Mouse (Mus musculus): ENCODE measurements at regions not wholly inside any gene's neighbourhood (a gene's known extent, or its start where the extent isn't known, plus 50 kb on each side); places are given as distances from the start of the nearest gene placed in this dataset.

DNA sequence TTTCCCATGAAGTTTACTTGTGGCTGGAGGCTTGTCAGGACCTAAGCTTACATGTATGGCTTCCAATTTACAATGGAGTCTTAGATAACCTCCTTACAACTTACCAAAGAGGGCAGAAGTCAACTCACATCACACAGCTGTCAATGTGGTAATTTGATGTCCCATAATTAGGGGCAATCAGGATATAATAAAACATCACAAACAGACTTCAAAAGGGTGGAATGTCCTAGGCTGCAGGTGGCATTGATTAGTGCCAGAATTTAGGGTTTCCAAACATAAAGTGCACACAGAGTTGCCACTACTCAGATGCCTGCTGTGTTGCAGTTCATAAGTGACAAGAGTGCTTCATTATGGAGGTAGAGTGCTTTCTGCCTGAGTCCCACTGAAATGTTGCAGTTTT, 227.9 kb downstream of the Rnd3 start:
- DNase-seq, result no peak

GRCm38 (mm10) chr2:50916323-50917221, 232.3 kb downstream of the Rnd3 start:
- no peak for DNase-seq

DNA sequence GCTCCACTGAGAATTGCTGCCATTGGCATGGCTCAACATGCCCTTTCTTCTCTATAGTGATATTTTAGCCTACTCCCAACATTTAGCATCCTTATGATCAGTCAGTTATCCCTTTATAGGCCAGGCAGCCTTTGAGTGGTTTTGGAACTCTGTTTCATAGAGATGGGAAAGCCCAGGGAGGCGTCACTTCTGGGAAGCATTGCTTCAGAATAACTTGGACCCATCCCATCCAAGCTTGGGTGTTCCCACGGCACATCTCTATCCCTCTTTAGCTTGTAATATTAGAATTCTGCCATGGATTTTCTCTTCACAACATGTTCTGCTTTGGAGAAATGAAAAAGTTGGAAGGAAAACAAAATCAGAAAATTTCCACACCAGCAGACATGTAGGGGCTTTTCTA, 233.8 kb downstream of the Rnd3 start:
- DNase-seq, result no peak

GRCm38 (mm10) chr2:50914176-50914575, 234.7 kb downstream of the Rnd3 start:
- no peak for DNase-seq

- no peak for DNase-seq
Observed at GRCm38 (mm10) chr2:50908762-50909161, 240.1 kb downstream of the Rnd3 start.

DNA sequence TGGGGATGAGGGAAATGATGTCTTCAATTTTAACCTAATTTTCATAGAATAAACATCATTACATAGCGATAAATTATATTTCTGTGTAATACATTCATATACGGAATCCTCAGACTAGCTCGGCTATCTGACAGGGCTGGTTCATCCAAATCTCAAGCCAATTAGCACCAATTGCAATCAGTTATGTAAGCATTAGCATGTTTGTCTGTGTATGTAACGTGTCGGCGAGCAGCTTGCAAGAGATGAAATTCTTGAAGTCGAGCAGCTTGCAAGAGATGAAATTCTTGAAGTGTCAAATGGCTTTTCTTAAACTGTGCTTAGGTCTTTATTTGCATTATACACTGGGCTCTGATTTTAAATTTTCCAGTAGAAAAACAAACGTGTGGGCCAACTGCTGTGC, 246.2 kb downstream of the Rnd3 start:
- DNase-seq, result no peak

- no peak for DNase-seq
Observed at GRCm38 (mm10) chr2:50902220-50902619, 246.7 kb downstream of the Rnd3 start.

- no peak for DNase-seq
Observed at GRCm38 (mm10) chr2:50888992-50889391, 259.9 kb downstream of the Rnd3 start.

DNA sequence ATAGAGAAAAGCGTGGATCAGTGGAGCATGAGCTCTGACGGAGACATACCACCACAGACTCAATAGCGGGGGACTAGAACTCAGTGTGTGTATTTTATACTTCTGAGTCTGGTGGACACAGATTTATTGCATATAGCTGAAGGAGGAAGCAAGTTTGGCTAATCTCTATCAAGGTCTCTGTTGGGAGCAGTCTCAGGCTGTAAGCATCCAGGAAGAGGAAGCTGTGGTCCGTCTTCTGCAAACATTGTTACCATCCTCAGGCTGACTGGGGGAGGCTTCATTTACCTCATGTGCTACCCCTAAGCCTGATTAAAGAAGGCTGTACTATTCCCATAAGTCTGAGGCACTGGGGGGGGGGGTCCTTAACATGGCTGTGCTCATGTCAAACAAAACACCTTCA, 261.0 kb downstream of the Rnd3 start:
- DNase-seq, result no peak

- no peak for DNase-seq
Observed at GRCm38 (mm10) chr2:50885924-50886315, 263.0 kb downstream of the Rnd3 start.

GRCm38 (mm10) chr2:50885280-50885923, 263.5 kb downstream of the Rnd3 start:
- no peak for DNase-seq

DNA sequence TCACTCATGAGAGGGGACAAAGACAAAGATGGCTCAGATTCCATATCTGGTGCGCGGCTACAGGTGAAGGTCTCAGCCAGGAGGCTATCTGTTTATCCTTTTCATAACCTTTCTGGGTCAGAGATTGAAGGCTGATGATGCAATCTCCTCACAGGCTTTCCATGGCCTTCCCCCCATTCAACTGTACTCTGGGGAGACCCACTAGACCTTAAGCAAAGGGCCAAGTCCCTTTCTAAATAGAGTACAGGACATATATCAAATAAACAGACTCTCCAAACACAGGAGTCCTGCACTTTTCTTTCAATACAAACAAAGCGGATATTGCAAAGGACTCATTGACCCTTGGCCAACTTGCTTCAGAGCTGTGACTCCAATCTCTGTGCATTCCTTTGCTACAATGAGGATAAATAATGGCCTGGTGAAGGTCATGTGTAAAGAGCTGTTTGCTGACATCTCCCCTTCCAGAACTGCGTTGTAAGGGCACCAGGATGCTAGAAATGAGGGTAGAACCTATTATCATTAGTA, 267.3 kb downstream of the Rnd3 start:
- no peak for DNase-seq

- DNase-seq, result no peak
Observed at GRCm38 (mm10) chr2:50880806-50881205, 268.1 kb downstream of the Rnd3 start.

GRCm38 (mm10) chr2:50877716-50878115, 271.2 kb downstream of the Rnd3 start:
- DNase-seq, result peak; percentile 52 to 58

GRCm38 (mm10) chr2:50875072-50875471, 273.8 kb downstream of the Rnd3 start:
- DNase-seq, result no peak

DNA sequence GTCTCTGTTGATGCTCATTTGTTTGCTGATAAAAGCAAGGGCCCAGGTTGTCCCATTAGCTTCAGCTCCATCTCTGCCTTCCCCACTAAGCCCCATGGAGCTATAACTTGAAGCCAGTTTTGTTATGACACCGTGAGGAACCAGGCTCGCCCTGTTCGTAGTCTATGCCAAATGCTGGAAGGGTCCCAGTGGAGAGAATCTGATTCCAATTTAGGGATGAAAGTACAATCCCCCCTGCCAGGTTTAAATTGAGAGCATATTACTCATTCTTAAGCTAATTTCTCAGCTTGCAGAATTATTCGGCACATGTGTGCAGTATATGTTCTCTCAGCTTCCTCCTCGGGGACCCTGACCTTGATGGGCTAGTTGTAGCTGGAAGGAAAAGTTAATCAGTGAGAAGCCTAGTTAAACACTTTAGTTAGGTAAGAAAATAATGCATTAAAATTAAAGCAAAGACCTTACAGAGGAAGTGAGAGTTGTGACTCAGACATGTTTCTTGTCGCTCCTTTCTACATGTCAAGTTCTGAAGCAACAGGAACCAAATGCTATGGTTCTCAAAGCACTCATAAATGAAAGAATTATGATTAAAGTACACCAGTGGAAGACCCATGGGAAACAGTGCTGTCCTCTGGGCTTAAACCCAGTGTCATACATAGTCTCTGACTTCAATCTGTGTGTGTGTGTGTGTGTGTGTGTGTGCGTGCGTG, 295.2 kb downstream of the Rnd3 start:
- peak in 1 of 2 experiments; percentile 4 for DNase-seq

GRCm38 (mm10) chr2:50852413-50852919, 296.4 kb downstream of the Rnd3 start:
- DNase-seq, result no peak

GRCm38 (mm10) chr2:50850071-50850470, 298.8 kb downstream of the Rnd3 start:
- DNase-seq, result no peak

DNA sequence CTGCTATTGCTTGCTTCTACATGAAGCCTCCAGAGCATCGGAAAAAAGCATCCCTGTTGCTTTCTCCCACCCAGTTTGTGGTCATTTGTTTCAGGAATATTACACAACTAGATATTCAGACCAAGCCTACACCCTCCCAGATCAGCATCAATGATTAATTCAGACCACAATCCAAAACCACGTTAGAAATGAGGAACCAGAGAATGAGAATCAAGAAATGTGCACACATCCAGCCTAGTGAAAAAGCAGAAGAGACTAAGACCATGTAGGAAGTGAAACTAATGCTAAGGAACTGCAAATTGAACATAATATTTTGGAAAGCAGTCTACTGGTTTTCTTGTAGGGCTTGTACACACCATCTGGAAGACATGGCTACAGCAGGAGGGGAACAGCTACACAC, 307.0 kb downstream of the Rnd3 start:
- DNase-seq, result no peak

- no peak for DNase-seq
Observed at GRCm38 (mm10) chr2:50835511-50836320, 313.2 kb downstream of the Rnd3 start.

GRCm38 (mm10) chr2:50833791-50834190, 315.1 kb downstream of the Rnd3 start:
- no peak for DNase-seq

GRCm38 (mm10) chr2:50832471-50832870, 316.4 kb downstream of the Rnd3 start:
- DNase-seq, result no peak

Measured in kidney, postnatal 4 days (tissue).